Mouse (Mus musculus) MEL (cell line): Measurements from ENCODE around the gene Akt1s1. TPM values are rescaled to one million over a fixed set of nuclear protein-coding genes. Genes with fewer than 3 reads are reported as not detected.

ENCODE experiments used
- DNase-seq: peaks from one replicate; pipeline ENCODE4 v3.0.0; 2011; ENCODE audit warnings: low read depth, low spot score
- H3K27ac ChIP-seq: 2 replicates; pipeline ENCODE4 v1.5.1; 2012; ENCODE audit warnings: low read depth, mild to moderate bottlenecking, control low read depth, low read length, moderate library complexity; ENCODE audit not compliant: control insufficient read depth
- H3K27me3 ChIP-seq, 2 experiments: fragments of 150-350 bp in 1 of 2; sonication (generic) in 1 of 2; 2 replicates each; pipeline ENCODE4 v1.6.1; 2012; ENCODE audit warnings: low read length in 2 of 2, mild to moderate bottlenecking in 2 of 2, improper control_type of control experiment in 1 of 2, moderate library complexity in 1 of 2; ENCODE audit not compliant: insufficient read depth in 2 of 2, control insufficient read depth in 1 of 2
- H3K36me3 ChIP-seq, 2 experiments: 2 replicates each; pipeline ENCODE4 v1.6.1; 2012 to 2014; ENCODE audit warnings: low read length in 2 of 2, improper control_type of control experiment in 1 of 2, inconsistent platforms in 1 of 2, mild to moderate bottlenecking in 1 of 2; ENCODE audit not compliant: insufficient read depth in 2 of 2, control insufficient read depth in 1 of 2
- H3K4me1 ChIP-seq, 2 experiments: fragments of 150-350 bp in 1 of 2; sonication (generic) in 1 of 2; 2 replicates each; pipeline ENCODE4 v1.6.1; 2012; ENCODE audit warnings: low read length in 2 of 2, improper control_type of control experiment in 1 of 2, mild to moderate bottlenecking in 1 of 2; ENCODE audit not compliant: insufficient read depth in 2 of 2, control insufficient read depth in 1 of 2
- H3K4me3 ChIP-seq, 2 experiments: fragments of 150-350 bp in 1 of 2; sonication (generic) in 1 of 2; 2 replicates each; pipeline ENCODE4 v1.5.1; 2012; ENCODE audit warnings: low read depth in 2 of 2, low read length in 2 of 2, mild to moderate bottlenecking in 2 of 2, moderate library complexity in 2 of 2, control low read depth in 1 of 2, improper control_type of control experiment in 1 of 2; ENCODE audit not compliant: control insufficient read depth in 1 of 2, insufficient read depth in 1 of 2
- H3K79me2 ChIP-seq: 2 replicates; pipeline ENCODE4 v1.6.1; 2012; ENCODE audit warnings: mild to moderate bottlenecking, low read length, moderate library complexity; ENCODE audit not compliant: control insufficient read depth, poor library complexity, insufficient read depth
- H3K9ac ChIP-seq: 2 replicates; pipeline ENCODE4 v1.6.1; 2012; ENCODE audit warnings: low read depth, mild to moderate bottlenecking, control low read depth, low read length, moderate library complexity; ENCODE audit not compliant: control insufficient read depth, poor library complexity, severe bottlenecking
- H3K9me3 ChIP-seq: fragments of 150-350 bp; sonication (generic); replicated peaks from 2 replicates; pipeline ENCODE4 v1.6.1; 2012; ENCODE audit warnings: mild to moderate bottlenecking, low read length, improper control_type of control experiment, moderate library complexity; ENCODE audit not compliant: insufficient read depth
- CHD2 ChIP-seq: IDR thresholded peaks from 2 replicates; pipeline ENCODE4 v1.6.1; 2011; ENCODE audit warnings: low read length, improper control_type of control experiment
- E2F4 ChIP-seq: IDR thresholded peaks from 2 replicates; pipeline ENCODE4 v1.6.1; 2011; ENCODE audit warnings: low read depth, low read length, improper control_type of control experiment, borderline replicate concordance
- ELF1 ChIP-seq: IDR thresholded peaks from 2 replicates; pipeline ENCODE4 v1.6.1; 2014; ENCODE audit warnings: low read depth, mild to moderate bottlenecking, inconsistent platforms, low read length, improper control_type of control experiment, moderate library complexity
- EP300 ChIP-seq, 2 experiments: IDR thresholded peaks; 2 replicates each; pipeline ENCODE4 v1.6.1; 2011; ENCODE audit warnings: improper control_type of control experiment in 2 of 2, low read length in 2 of 2, low read depth in 1 of 2, mild to moderate bottlenecking in 1 of 2
- ETS1 ChIP-seq: IDR thresholded peaks from 2 replicates; pipeline ENCODE4 v1.6.1; 2012; ENCODE audit warnings: low read depth, mild to moderate bottlenecking, inconsistent platforms, low read length, improper control_type of control experiment, moderate library complexity
- GABPA ChIP-seq: IDR thresholded peaks from 2 replicates; pipeline ENCODE4 v1.6.1; 2012; ENCODE audit warnings: low read depth, mild to moderate bottlenecking, inconsistent platforms, low read length, improper control_type of control experiment, moderate library complexity
- GATA1 ChIP-seq: IDR thresholded peaks from 2 replicates; pipeline ENCODE4 v1.6.1; 2011; ENCODE audit warnings: low read depth, low read length, improper control_type of control experiment
- HCFC1 ChIP-seq: IDR thresholded peaks from 2 replicates; pipeline ENCODE4 v1.6.1; 2012; ENCODE audit warnings: low read depth, mild to moderate bottlenecking, inconsistent platforms, low read length, improper control_type of control experiment, moderate library complexity
- JUND ChIP-seq: IDR thresholded peaks from 2 replicates; pipeline ENCODE4 v1.6.1; 2011; ENCODE audit warnings: low read depth, mild to moderate bottlenecking, improper control_type of control experiment, low read length
- MAFK ChIP-seq: IDR thresholded peaks from 2 replicates; pipeline ENCODE4 v1.6.1; 2011; ENCODE audit warnings: low read depth, mild to moderate bottlenecking, low read length, improper control_type of control experiment, borderline replicate concordance
- MAZ ChIP-seq: IDR thresholded peaks from 2 replicates; pipeline ENCODE4 v1.6.1; 2012; ENCODE audit warnings: low read depth, mild to moderate bottlenecking, inconsistent platforms, low read length, improper control_type of control experiment
- MEF2A ChIP-seq: IDR thresholded peaks from 2 replicates; pipeline ENCODE4 v1.6.1; 2014; ENCODE audit warnings: low read depth, mild to moderate bottlenecking, inconsistent platforms, low read length, improper control_type of control experiment; ENCODE audit not compliant: poor library complexity, insufficient replicate concordance, severe bottlenecking; ENCODE audit errors: extremely low read depth
- MXI1 ChIP-seq: IDR thresholded peaks from 2 replicates; pipeline ENCODE4 v1.6.1; 2011; ENCODE audit warnings: mild to moderate bottlenecking, low read depth, low read length, improper control_type of control experiment
- POLR2A ChIP-seq, 2 experiments: IDR thresholded peaks; 2 replicates each; pipeline ENCODE4 v1.6.1; 2011 to 2012; ENCODE audit warnings: low read length in 2 of 2, mild to moderate bottlenecking in 2 of 2, control low read depth in 1 of 2, improper control_type of control experiment in 1 of 2, low read depth in 1 of 2, moderate library complexity in 1 of 2; ENCODE audit not compliant: control insufficient read depth in 1 of 2, insufficient read depth in 1 of 2, poor library complexity in 1 of 2
- POLR2AphosphoS2 ChIP-seq: IDR thresholded peaks from 2 replicates; pipeline ENCODE4 v1.6.1; 2011; ENCODE audit warnings: low read length, improper control_type of control experiment
- RAD21 ChIP-seq: IDR thresholded peaks from 2 replicates; pipeline ENCODE4 v1.6.1; 2011; ENCODE audit warnings: mild to moderate bottlenecking, low read depth, low read length, improper control_type of control experiment
- RCOR1 ChIP-seq: IDR thresholded peaks from 2 replicates; pipeline ENCODE4 v1.6.1; 2012; ENCODE audit warnings: low read depth, mild to moderate bottlenecking, inconsistent platforms, low read length, improper control_type of control experiment
- SMC3 ChIP-seq: IDR thresholded peaks from 2 replicates; pipeline ENCODE4 v1.6.1; 2011; ENCODE audit warnings: low read depth, low read length, improper control_type of control experiment
- TAL1 ChIP-seq: IDR thresholded peaks from 2 replicates; pipeline ENCODE4 v1.6.1; 2012; ENCODE audit warnings: mild to moderate bottlenecking, inconsistent platforms, low read length, moderate library complexity, mixed read lengths
- TBP ChIP-seq: IDR thresholded peaks from 2 replicates; pipeline ENCODE4 v1.8.0; 2011; ENCODE audit warnings: low read depth, low read length, improper control_type of control experiment
- TCF12 ChIP-seq: IDR thresholded peaks from 2 replicates; pipeline ENCODE4 v1.6.1; 2014; ENCODE audit warnings: low read depth, mild to moderate bottlenecking, inconsistent platforms, low read length, improper control_type of control experiment, moderate library complexity
- USF1 ChIP-seq: IDR thresholded peaks from 2 replicates; pipeline ENCODE4 v1.6.1; 2014; ENCODE audit warnings: low read depth, mild to moderate bottlenecking, inconsistent platforms, low read length, improper control_type of control experiment, moderate library complexity
- ZC3H11A ChIP-seq: IDR thresholded peaks from 2 replicates; pipeline ENCODE4 v1.6.1; 2012; ENCODE audit warnings: low read depth, mild to moderate bottlenecking, inconsistent platforms, low read length, improper control_type of control experiment
- ZMIZ1 ChIP-seq: IDR thresholded peaks from 2 replicates; pipeline ENCODE4 v1.6.1; 2012; ENCODE audit warnings: low read depth, mild to moderate bottlenecking, inconsistent platforms, low read length, improper control_type of control experiment, moderate library complexity
- ZNF384 ChIP-seq: IDR thresholded peaks from 2 replicates; pipeline ENCODE4 v1.6.1; 2012; ENCODE audit warnings: low read depth, mild to moderate bottlenecking, inconsistent platforms, low read length, improper control_type of control experiment
- polyA plus RNA-seq, 2 experiments: library from polyadenylated mRNA; stranded (reverse) in 1 of 2; unstranded in 1 of 2; fragments of >175 nt in 1 of 2; fragments of >200 nt in 1 of 2; gene quantifications; 2 replicates each; pipeline versions ENCODE4 v1.2.1 to v1.2.4; 2012; ENCODE audit warnings: low replicate concordance in 2 of 2, low read depth in 1 of 2; ENCODE audit not compliant: insufficient read length in 2 of 2, insufficient read depth in 1 of 2, missing spikeins in 1 of 2
- total RNA-seq: library from RNA; depleted of rRNA; stranded (reverse); fragments of 300-350 nt; gene quantifications from 2 replicates; pipeline ENCODE4 v1.2.3, GENCODE M21; 2012

The Akt1s1 gene
- total and polyA plus RNA-seq, 3 experiments = 37.3 to 71.8 TPM; not detected in 1

DNA sequence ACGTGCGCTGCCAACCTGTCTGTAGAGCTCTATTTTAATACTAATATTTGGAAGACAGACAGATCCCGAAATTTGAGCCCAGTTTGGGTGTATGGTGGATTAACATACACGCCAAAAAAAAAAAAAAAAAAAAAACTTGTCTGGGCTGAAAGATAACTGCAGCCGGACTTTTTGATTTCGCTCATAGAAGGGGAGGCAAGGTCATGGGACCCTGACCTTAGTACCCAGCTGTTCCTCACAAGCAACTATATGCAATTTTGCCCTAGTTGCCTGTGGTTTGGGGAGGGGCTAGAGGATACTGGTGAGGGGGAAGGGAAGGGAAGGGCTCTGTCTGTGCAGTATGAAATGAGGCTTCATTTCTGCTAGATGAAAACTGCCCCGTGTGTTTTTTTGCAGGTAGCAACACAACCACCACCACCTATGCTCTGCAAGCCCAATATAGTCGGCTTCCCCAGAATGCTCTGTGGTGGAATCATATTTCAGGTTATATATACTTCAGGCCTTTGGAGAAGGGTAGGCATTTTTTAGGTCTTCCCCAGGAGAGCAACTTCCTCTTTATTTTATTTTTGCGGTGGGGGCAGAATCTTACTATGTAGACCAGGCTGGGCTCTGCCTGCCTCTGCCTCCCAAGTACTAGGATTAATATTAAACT, 7.6 kb downstream of the Akt1s1 start:
- peaks cover 5 to 21% of the 10 kb centered on the region in 2 experiments for H3K4me1 ChIP-seq
- H3K4me3 ChIP-seq = peak overlapping the region; percentile 83 to 84
- peak overlapping the region; percentile 71 for H3K27ac ChIP-seq
- TF ChIP-seq MAFK (no peak), RCOR1 (no peak), ZC3H11A (no peak), E2F4 (no peak), CHD2 (0 out of 2 replicates have a peak, but pooled peaks have one; percentile 23), GATA1 (peak; percentile 28; the same call in 1 of the 2 replicates), ZNF384 (peak; percentile 96), POLR2A (IDR thresholded peaks at IDR 0.05; ENCODE audit: control insufficient read depth in 1 of 2, insufficient read depth in 1 of 2, low read depth in 1 of 2, low read length in 2 of 2, poor library complexity in 1 of 2) (no peak), HCFC1 (no peak), TCF12 (peak; percentile 69; the same call in 1 of the 2 replicates), ZMIZ1 (no peak), JUND (no peak), RAD21 (no peak), EP300 (IDR thresholded peaks at IDR 0.05; ENCODE audit: low read depth in 1 of 2, low read length in 2 of 2) (peak; percentile 17 to 22; a peak in 3 of 4 replicates), TAL1 (peak; percentile 22; the same call in 1 of the 2 replicates), TBP (no peak), SMC3 (no peak), POLR2AphosphoS2 (peak; percentile 18; the same call in 1 of the 2 replicates), MXI1 (peak; percentile 11; the same call in 1 of the 2 replicates), MEF2A (no peak), MAZ (no peak; the same call in 1 of the 2 replicates), ETS1 (no peak), ELF1 (no peak), USF1 (no peak; the same call in 1 of the 2 replicates), GABPA (no peak)
- TF ChIP-seq, all 39 proteins: peak for 8
- Histone ChIP-seq H3K9me3 (no peaks in the 10 kb centered on the region), H3K9ac (peak overlapping the region; percentile 80), H3K27me3 (no peaks in the 10 kb centered on the region), H3K79me2 (peaks cover 12% of the 10 kb centered on the region), H3K36me3 (peaks cover 0 to 15% of the 10 kb centered on the region in 2 experiments; a peak in 2 of 4 replicates)
- DNase-seq = peak; percentile 83
